Mouse (Mus musculus): Measurements from ENCODE around the gene Mcoln2.

The Mcoln2 gene

DNA sequence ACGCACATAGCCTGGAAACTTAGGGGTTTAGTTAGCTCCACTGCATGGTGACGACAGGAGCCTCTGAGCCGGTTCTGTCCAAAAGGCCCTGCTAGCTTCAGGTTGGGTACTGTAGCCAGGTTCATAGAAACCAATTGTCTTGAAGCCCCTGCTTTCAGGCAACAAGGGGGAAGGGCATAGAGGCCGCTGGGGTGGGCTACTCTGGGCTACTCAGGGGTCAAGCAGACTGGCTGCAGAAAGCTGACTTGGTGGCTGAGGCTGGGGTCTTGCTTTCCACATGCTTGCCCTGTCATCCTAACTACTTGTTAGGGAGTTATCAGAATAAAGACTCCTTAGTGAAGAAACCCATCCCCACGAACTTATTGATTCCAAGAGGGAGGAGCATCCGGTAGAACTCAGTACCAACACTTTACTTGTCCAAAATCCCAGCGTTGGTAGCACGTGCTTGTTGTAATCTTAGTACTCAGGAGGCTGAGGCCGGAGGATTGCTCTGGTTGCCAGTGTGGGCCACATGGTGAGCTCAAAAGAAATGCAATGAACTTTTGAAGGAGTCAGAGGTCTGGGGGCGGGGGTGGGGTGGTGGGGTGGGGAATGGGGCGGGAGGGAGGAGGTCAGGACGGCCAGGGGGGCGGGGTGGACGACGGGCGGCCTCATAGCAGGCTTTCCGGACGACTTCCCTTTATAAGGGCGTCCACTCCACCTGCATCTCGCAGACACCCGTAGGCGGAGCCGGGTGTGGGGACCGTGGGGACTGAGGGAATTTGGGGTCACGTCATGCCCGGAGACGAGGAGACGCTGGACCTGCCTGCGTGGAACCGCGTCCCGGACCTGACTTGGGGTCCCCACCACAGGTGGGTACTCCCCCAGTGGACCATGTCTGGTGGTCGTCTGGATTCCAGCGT lies at the start of gene Mcoln2:
Gene Mcoln2, plus strand, starts transcription at position 678 of the 902 bp plus-strand sequence.
- peak; percentile 5 to 12 for DNase-seq

DNA sequence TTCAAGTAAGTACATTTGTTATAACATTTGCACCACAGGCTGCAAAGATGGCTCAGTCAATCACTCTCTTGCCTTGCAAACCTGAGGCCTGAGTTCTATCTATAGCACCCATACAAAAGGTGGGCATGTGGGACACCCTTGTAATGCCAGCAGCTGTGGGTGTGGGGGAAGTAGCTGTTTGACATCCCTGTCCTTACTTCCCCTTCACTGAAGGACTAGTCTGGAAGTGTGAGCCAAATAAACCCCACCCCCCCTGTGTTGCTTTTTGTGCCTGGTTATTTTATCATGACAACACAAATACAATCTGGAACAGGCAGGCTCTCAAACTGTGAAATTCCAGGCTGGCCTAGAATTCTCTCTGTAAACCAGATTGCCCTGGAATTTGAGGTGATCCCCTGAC lies 49.7 kb upstream of the Mcoln2 start:
- DNase-seq = no peak

DNA sequence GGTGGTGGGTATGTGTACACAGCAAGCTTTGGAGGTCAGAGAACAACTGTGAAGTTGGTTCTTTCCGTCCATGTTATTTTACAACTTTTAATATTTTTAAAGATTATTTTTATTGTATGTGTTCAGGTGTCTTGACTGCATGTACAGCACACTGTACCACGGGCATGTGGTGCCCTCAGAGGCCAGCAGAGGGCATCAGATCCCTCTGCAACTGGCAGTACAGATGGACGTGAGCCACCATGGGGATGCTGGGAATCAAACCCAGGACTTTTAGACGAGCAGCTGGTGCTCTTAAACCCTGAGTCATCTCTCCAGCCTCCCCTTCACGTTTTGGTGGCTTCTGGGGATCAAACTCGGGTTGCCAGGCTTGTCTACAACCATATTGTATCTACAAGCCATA lies 47.6 kb upstream of the Mcoln2 start:
- no peak for DNase-seq

DNA sequence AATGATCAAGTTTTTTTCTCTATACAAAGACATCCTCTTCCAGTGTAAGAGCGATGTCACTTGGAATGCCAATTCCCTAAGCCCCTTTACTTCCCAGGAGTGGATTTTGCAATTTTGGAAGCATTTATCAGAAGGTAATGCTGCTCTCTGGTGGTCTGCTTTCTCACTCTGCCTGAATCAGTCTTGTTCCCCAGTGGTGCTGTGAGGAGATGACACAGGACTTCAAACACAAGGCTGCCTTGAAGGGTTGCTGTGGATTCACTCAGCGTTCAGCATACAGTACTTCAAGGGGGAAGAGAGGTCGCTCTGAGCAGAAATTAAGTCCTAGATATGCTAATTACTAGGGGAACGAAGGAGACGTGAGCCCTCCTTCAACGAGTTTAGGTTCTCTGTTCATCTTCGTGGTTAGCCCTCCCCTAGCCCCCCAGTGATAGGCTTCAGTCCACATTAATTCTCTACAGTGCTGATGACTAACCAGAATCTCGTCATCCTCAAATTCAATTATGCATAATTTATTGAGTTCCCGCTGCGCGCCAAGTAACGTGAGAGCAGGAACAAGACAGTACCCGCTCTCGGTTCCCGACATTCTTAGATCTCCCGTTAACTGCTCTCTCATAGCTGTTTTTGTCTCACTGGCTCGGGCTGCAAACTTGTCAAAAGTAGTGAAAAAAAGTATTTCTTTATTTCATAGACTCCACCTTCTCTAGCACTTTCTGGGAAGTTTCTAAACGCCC lies 42.4 kb upstream of the Mcoln2 start:
- peak in 1 of 2 experiments; percentile 10 for DNase-seq

DNA sequence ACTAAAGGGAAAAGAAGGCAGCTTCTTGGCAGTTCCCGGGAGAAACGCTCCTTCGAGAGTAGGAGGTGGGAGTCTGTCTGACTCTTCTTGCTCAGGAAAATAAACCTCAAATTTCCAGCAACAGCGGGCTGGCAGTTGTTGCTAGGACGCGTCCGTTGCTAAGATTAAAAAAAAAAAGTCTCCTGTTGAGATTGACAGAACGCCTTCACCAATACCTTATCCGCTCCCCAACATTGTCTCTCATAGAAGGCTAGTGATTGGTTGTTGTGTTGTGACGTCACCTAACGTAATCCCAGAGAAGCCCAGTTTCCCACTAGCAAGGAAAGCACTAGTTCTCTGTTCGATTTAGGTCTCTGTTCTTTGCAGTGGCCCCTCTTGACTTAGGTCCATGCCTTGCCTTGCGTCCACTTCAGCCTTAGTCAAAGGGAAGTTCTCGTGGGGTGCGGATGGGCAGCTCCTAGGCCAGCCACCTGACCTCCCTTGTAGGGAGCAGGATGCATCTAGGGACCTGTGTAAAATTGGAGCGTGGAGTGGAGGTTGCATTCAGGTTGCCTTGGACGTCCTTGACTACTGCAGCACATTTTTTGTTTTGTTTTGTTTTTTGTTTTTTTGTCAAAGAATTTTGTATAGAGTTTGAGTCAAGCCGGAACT lies 41.6 kb upstream of the Mcoln2 start, which contains the start of gene Wdr63:
Gene Wdr63, minus strand, starts transcription at position 210 of the 651 bp plus-strand sequence.
- peak; percentile 45 to 68 for DNase-seq

DNA sequence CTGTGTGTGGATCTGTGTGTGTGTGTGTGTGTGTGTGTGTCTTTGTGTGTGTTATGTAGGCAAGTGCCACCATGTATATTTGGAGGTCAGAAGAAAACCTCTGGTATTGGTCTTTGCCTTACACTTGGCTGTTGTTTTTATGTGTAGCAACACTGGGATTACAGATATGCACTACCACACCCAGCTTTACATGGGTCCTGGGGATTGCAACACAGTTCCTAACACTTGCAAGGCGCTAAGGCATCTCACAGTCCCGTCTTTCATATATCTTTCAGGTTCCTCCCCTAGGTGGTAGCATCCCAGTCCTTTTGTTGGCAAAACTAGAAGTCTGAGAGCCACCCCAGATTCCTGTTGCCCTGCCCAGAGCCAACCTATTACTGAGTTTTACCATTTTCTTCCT lies 40.7 kb upstream of the Mcoln2 start:
- no peak for DNase-seq

DNA sequence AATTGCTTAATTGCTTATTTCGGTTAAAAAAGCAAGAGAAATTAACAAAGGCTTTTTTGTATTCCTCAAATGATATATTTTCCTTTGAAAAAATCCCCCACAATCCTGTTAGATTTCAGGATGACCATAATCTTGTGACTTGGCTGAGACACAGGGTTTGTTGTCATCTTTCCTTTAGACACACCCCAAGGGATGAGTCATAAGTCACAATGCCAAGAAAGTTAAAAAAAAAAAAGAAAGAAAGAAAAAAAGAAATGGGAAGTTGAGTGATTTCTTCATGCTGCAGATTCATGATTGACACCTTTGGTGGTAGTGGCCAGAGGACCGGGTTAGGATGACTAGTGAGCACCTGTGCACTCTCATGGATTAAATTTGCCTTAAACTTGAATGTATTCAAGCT lies 39.3 kb upstream of the Mcoln2 start:
- no peak for DNase-seq

DNA sequence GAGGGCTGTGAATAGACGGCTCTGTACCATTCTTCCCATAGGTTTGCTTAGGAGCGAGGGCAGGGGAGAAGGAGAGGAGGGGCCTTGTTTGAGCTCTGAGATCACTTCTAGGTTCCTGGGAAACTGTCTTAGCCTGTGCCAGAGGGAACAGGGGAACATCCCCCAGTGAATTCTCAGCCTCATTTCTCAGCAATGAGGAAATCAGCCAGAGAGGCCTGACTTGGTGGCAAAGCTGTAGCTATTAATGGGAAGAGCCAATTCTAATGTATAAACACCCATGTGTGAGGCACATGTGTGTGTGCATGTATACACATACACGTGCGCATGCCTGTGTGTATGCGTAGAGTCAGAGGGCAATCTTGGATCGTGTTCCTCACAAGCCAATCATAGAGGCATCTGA lies 38.7 kb upstream of the Mcoln2 start:
- DNase-seq = no peak

DNA sequence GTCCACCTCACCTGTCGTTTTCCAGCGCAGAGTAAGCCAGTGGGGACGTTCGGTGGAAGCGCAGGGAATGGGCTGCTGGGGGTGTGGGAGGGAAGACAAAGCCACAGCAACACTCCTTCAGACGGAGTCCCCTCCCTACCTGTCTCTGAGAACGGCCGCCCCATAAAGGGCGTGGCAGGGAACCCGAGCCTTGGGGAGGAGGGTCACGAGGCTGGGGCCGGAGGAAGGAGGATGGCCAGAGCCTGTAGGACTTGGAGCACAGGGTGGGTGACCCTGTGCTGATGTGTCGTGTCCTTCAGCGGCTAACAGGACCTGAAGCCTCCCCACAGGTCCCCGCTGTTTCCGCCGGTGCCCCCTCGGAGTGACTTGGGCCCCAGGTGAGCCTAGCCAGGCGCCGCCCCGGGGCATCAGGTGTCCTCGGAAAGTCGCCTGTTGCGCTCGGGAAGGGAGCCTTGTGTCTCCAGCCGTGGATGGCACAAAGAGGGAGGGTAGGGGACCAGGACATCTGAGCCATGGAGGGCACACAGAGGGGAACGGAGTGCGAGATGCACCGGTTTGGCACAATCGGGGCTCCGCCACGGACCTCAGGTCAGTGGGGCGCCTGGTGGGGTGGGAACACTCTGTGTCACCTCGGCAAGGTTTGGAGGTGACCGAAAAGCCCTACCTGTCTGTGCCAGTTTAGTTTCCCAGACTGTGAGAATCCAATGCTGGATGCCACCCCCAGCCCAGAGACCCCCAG lies 32.2 kb upstream of the Mcoln2 start, which contains the start of gene Mcoln3:
Gene Mcoln3, plus strand, starts transcription at position 193 of the 739 bp plus-strand sequence.
- peak in 1 of 2 experiments; percentile 20 for DNase-seq

DNA sequence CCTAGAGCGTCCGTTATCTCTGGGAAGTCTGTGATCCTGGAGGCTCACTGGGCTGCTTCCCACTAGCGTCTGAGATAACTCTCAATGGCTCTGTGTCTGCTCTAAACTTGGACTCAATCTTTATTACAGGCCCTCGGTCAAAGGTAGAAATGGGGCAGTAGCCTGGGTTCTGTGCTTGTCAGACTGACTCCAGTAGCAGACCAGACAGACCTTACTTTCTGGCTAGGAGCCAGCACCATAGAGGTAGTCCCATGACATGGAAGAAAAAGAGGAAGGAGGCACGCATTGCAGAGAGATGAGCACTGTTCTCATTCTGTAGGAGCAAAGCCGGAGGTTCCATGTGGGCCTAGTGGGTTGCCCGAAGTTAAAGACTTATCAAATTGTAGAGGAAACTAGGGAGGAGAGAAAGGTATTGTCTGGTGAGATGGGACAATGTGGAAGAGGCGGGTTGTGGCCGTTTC lies 31.6 kb upstream of the Mcoln2 start:
- peak in 1 of 2 experiments; percentile 19 for DNase-seq

DNA sequence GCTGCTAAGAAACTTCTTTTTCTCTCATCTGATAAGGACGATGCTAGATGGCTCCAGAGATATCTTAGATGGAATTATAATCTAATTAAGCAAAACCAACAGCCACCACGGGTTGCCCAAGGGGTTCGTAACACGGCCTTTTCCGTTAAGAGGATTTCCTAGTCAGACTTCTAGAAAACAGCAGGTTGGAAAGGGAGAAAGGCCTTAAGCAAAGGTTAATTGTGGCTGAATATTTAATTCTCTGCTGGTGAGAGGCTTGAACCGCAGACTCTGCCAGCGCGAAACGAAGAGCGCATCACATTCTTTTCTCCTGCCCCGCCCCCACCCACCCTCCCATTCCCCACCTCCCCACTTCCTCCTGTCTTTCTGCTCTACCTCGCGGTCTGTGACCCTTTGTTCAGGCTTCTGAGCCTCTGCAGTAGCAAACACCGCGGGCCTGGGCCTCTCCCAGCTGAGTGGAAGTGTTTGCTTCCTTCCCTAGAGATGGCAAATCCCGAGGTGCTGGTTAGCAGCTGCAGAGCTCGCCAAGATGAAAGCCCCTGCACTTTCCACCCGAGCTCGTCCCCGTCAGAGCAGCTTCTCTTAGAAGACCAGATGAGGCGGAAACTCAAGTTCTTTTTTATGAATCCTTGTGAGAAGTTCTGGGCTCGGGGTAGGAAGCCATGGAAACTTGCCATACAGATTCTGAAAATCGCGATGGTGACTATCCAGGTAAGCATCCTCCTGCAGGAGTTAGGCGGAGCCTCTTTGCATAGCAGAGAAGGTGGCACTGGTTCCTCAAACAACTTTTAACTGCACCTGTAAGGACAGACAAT lies 28.1 kb upstream of the Mcoln2 start:
- no peak for DNase-seq

DNA sequence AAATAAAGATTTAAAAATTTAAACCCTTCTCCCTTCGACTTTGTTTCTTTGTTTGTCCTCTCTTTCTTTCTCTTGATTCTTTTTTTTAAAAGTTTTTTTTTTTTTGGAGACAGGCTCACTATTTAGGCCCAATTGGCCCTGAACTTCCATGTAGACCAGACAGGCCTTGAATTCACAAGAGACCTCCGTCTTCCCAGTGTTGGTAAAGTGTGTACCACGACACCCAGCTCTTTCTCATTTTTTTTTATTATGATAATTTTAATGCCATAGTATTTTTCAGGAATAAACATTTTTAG lies 27.6 kb upstream of the Mcoln2 start:
- no peak for DNase-seq

DNA sequence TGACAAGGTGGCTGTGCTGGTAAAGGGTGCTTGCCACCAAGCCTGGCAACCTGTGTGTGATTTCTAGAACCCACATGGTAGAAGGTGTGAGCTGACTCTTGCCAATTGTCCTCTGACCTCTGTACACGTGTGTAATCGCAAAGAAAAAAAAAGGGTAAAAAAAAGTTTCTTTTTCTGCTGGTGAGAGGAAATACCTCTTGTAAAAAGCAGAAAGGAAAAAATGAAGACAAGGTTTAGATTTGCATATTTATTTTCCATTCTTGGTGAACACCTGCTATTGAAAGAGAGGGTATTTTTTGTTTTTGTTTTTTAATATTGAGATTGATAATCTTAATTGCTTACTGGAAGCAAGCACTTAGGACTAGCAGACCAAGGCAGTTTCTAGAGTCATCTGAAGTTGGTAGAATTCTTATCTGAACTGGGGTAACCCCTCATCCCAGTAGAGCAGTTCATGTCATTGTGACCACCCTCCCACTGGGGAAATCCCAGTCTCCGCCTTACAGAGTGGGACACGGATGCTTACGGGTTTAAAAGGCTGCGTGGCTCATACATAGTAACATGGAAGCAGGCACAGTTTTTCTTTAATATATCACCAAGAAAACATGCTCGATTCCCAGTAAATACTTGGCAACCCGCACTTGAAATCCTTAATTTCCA lies 26.7 kb upstream of the Mcoln2 start:
- DNase-seq = no peak

DNA sequence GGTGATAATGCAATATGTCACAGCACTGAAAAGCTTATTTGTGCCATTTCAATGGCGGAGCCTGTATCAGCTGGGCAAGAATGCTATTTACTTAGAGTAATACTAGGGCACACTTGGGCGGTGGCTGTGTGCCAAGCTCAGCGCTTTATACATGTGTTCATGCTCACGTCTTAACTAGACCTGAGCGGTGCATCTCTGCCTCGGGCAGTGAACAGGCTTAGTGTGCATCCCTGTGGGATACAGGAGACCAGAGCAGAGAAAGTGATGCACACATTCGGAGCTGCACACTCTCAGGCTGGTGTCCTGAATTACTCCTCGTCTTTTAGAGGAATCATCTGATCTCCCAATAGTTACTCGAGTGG lies 26.2 kb upstream of the Mcoln2 start:
- no peak for DNase-seq

DNA sequence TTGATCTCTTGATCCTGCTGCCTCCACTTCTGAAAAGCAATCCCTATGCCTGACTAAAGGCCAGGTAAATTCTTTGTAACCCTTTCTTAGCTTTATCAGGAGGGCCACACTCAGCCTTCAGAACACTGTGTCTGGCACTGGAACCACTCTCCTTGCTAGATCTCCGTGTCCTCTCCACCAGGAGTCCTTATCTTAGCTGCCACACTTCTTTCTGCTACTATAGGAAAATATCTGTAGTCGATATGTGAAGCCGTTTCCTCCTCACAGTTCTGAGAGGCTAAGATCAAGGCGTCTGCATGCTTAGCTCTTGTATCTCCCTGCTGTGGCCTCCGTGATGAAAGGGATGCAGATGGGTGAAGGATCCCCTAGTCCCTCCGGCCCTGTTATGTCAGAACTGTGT lies 22.4 kb upstream of the Mcoln2 start:
- DNase-seq = no peak

DNA sequence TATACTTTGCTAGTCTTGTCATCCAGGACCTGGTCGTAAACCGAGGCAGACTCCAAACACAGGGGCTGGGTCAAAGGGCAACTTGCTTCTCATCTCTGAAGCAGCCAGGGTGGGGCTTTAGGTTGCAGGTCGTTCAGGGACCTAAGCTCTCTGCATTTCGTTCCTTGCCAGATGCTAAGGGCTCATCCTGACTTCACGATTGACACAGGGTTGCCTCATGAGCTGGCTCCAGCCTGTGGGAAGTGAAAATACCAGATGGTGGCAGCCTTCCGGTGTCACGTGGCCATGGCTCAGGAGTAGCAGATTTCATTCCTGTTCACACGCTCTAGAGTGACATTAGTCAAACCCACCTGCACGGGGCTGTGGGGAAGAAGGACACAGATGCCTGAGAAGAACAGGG lies 14.8 kb upstream of the Mcoln2 start:
- DNase-seq = peak in 1 of 2 experiments; percentile 22

DNA sequence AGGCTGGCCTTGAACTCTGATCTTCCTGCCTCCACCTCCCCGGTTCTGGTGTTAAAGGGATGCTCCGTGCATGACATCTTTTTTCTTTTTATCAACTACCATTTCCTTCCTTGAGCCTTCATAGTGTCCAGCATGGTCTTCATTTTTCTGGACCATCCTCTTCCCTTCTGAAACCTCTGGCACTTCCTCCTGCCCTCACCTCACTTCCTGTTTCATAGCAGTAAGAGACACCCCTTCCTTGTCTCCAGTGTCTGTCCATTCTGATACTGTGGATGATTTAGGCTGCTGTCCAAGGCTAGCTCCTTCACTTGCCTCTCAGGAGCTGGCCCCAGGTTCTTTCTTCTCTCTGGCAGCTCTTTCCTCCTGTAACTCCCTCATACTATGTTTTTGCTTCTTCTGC lies 14.2 kb upstream of the Mcoln2 start:
- no peak for DNase-seq

DNA sequence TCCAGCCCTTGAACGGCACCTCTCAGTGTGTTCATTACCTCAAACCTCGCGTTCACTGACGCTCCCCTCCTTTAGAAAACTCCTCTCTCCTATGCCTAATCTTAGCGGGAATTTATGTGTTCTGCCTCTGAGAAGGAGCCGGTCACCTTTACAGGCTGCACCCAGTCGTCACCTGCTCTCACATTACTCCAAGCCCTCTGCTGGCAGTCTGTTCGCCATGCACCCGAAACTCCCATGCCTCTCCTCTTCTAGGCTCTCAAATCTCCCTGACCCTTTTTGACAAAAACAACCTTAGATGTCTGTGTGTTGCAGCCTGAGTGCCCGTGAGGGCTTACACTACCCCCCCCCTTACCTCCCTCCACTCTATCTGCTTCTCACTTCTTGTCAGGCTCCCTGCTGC lies 13.2 kb upstream of the Mcoln2 start:
- DNase-seq = no peak

DNA sequence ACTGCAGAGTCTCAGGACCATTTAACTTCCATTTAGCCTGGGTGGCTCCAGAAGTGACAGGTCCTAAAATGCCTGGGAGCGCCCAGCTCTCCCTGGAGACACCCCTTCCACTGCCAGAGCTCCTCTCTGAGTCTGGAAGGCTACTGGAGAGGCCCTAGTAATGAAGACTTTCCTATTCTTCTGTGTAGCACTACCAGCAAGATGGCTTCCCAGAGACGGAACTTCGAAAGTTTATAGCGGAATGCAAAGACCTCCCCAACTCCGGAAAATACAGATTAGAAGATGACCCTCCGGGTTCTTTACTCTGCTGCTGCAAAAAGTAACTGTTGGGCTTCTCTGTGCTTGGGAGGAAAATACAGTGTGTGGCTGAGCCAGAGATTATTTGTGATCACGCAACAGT lies 9.4 kb upstream of the Mcoln2 start:
- DNase-seq = no peak

DNA sequence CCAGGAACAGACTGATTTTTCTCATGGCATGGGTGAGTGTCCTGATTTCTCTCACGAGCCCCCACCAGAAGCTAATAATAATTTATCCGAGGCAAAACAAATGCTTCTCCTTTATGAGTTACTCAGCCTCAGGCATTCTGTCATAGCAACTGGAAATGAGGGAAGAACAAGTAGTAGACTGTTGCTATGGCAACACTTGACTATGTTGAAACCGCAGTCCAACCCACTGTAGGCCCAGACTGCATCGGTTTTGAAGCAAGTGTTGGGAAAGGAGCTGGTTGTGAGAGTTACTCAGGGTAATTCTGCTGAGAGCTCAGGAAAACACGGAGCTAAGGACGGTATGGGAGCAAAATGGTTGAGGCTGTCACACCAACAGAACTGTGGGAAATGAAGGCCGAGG lies 7.1 kb upstream of the Mcoln2 start:
- no peak for DNase-seq

DNA sequence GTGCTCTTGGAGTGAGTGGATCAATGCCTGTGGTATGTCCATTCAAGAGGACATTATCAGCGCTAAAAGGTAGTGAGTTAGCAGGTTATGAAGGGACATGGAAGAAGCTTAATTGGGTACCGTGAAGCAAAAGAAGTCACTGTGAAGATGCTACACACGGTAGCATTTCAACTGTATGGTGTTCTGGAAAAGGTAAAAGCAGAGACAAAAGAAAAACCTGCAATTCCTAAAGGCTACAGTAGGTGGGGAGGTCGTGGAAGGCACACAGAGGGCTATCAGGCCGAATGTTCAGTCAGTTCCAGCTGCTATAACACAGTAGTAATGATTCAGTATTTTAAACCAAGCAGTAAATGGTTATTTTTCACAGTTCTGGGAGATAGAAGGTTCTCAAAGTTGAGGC lies 4.1 kb upstream of the Mcoln2 start:
- DNase-seq = no peak

All from lung, adult 18-20 months (tissue).